Mouse (Mus musculus) CD4-positive, CD25-positive, alpha-beta regulatory T cell, adult 2 months (primary cell): ENCODE measurements around the gene Olfr1275.

Experiments used
- DNase-seq: peaks from one replicate; pipeline ENCODE4 v3.0.0-alpha.2; 2012; ENCODE audit warnings: low read depth, low spot score

The Olfr1275 gene

GRCm38 (mm10) chr2:111235186-111235585 is at the start of gene Olfr1275:
Olfr1275 (minus strand) TSS chr2:111235286.
- no peak for DNase-seq

- no peak for DNase-seq
Observed at GRCm38 (mm10) chr2:111274006-111274405, 38.9 kb upstream of the Olfr1275 start, which contains the start of gene Olfr1277. Olfr1277 (minus strand) TSS chr2:111274106.

GRCm38 (mm10) chr2:111254216-111254615 is 19.1 kb upstream of the Olfr1275 start, which contains the start of gene Olfr1276:
Olfr1276 (plus strand) TSS chr2:111254516.
- DNase-seq, result no peak

DNA sequence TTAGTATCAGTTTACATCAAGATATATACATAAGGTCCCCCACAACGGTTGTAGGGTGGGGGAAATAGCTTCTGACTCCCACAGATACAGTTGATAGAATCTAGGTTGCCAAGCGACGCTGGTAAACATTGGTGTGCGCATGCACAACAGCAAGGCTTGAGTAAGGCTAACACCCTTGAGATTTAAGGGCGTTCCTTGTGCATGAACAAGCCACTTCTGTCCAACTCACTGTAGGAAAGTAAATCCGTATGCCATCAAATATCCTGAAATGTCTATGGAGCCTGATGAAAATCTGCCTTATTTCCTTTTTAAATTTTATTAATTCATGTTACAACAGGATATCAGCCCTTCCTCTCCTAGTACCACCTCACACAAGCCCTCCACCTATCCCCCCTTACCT is 5.6 kb downstream of the Olfr1275 start, which contains the start of gene 4930430A15Rik:
4930430A15Rik (minus strand) TSS at position 101 of the 400 bp plus-strand sequence.
- DNase-seq, result no peak

GRCm38 (mm10) chr2:111182068-111182467 is 53.0 kb downstream of the Olfr1275 start:
- peak; percentile 0 for DNase-seq
